Mouse (Mus musculus) heart, adult 8-10 months (tissue): ENCODE data around the gene Trip4. TPM values are rescaled to one million over a fixed set of nuclear protein-coding genes. Genes with fewer than 3 reads are reported as not detected.

Experiments
- DNase-seq: peaks from one replicate; pipeline ENCODE4 v3.0.0; 2022; ENCODE audit warnings: low spot score
- total RNA-seq, 4 experiments: library from RNA; stranded (reverse); gene quantifications; 2 replicates each; pipeline ENCODE4 v1.2.4; 2022

The Trip4 gene
- total RNA-seq, 4 experiments from 2014 or later: 14.7 to 17.4 (median 16.4) TPM

GRCm38 (mm10) chr9:65834628-65835354, 73.8 kb downstream of the Trip4 start:
- no peak for DNase-seq

DNA sequence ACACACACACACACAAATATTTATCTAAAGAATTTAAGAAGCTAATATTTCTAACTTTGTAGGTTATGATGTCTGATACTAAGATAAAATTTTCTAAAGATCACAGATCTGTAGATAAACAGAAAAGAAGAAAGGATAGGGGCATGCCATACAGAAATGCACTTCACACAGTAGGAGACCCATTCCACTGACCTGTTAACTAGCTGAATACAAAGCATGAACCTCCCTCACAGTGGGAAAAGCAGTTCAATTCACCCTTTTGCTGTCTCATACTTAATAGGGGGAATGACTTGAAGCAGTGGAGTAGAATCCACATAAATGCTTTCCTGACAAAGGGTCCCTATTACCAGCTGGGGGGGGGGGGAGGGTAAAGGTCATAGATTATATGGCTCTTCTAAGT, 75.0 kb downstream of the Trip4 start:
- no peak for DNase-seq

- no peak for DNase-seq
Observed at GRCm38 (mm10) chr9:65833230-65833629, 75.4 kb downstream of the Trip4 start.

- no peak for DNase-seq
Observed at GRCm38 (mm10) chr9:65832041-65832440, 76.6 kb downstream of the Trip4 start.

- DNase-seq: no peak
Observed at GRCm38 (mm10) chr9:65831164-65831563, 77.4 kb downstream of the Trip4 start.

- no peak for DNase-seq
Observed at GRCm38 (mm10) chr9:65830255-65830654, 78.3 kb downstream of the Trip4 start.

GRCm38 (mm10) chr9:65829410-65829809, 79.2 kb downstream of the Trip4 start:
- DNase-seq: peak; percentile 59

- no peak for DNase-seq
Observed at GRCm38 (mm10) chr9:65828511-65828910, 80.1 kb downstream of the Trip4 start.

DNA sequence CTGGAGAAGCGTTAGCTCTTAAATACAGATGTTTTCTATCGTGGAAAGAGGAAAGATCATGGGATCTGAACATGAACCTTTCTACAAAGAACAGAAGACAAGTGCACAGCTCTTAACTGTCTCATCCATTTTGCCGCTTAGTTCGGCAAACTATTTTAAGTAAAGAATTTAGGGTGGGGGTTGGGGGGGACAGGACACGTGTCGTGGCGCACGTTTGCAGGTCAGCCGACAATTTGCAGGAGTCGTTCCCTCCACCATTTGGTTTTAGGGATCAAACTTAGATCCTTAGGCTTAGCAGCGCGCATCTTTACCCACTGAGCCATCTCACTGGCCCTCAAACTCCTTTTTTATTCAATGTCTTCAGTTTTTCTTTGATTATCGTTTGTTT, 80.6 kb downstream of the Trip4 start:
- no peak for DNase-seq

- DNase-seq: peak; percentile 94
Observed at GRCm38 (mm10) chr9:65827344-65828015, 81.1 kb downstream of the Trip4 start, which contains the start of gene Zfp609. TSS of gene Zfp609 (minus strand) at chr9:65827564.

DNA sequence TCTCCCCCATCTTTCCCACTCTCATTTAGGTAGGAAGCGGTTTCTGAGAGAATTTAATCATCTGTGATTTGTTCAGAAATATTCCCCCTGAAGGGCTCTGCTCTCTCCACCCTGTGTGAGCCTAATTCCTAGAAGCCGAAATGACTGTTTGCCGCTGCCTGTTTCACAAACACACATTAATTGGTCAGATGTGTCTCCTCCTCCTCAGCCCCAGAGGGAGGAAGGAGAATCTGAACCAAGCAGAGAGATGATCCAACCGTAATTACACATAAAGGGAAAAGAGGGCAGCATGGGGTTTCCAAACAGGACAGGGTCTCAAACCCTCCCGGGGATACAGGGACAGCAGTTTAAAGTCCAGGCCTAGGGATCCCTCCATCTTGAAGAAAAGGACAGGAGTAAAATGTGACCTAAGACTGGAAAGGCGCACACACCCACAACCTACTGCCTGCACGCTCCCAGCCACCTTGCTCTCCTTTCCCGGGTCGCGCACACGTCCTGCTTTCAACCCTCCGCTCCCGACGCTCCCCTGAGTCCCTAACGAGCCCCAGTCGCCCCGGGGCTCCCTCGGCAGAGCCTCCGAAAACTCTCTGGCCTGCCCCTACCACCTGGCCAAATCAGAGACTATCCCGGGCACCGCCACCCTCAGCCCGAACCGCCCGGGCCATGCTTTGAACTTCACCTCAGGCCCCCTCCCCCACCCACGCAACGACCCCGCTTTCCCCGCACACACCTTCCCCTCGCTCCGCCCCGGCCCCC, 81.8 kb downstream of the Trip4 start:
- peak; percentile 58 for DNase-seq

DNA sequence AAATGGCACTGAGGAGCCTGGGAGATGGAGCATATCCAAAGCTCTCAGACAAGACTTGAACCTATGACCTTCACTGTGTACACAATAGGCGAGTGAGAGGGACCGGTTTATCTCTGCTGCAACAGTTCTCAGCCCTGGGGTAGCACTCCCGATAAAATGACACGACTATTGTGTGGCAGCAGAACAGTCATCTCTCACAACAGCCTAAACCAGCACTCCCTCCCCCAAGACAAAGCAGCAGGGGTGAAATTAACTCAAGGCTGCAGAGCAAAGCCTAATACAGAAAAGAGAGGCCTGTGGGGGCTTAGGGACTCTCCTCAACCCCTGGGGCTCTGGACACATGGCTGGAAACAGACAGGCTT, 82.4 kb downstream of the Trip4 start:
- no peak for DNase-seq

GRCm38 (mm10) chr9:65823716-65824462, 84.7 kb downstream of the Trip4 start:
- peak; percentile 56 for DNase-seq

- DNase-seq: no peak
Observed at GRCm38 (mm10) chr9:65822011-65822410, 86.6 kb downstream of the Trip4 start.

DNA sequence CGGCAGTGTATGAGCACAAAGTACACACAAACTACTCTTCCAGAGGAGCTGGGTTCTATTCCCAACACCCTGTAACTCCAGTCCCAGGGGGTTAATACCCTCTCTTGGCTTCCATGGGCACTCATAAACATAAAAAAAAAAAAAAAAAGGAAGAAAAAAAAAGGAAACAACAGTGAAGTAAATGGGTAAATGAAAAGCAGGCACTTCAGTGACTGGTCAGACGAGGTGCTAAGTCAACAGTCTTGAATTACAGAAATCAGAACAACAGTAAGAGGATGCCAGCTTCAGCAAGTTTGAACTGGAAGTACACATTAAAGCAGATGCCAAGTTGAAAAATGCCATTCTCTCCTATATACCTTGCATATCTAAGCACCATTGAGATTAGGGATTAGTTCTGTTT, 88.3 kb downstream of the Trip4 start:
- no peak for DNase-seq

DNA sequence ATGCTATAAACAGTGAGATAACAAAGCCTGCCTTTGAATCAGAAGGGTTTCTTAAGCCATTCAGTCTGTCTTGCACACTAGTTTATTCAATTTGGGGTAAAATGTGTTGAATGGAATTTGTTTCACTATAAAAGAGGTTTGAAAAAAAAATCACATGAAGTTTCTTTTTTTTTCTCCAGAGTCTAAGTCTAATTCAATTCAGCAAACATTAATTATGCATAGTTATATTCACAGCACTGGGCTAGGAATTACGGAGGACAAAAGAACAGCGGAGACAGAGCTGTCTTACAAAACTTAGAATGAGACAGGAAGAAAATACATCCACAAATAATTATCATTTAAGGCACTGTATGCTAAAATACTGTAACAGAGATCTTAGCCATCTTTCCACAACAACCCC, 90.2 kb downstream of the Trip4 start:
- DNase-seq: no peak

GRCm38 (mm10) chr9:65812841-65813240, 95.8 kb downstream of the Trip4 start:
- DNase-seq: no peak

DNA sequence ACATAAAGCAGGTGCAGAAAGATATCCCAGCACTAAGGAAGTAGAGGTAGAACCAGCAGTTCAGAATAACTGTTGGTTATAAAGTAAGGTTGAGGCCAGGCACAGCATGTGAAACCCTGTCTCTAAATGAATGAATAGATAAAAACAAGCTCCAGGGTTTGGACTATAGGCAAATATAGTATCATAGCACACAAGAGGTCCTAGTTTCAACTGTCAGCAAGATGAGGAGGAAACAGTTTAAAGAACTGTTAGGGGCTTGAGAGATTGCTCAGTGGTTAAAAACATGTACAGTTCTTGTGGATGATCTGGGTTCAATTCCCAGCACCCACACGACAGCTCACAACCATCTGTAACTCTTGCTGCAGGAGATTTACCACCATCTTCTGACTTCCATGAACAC, 96.8 kb downstream of the Trip4 start:
- no peak for DNase-seq

DNA sequence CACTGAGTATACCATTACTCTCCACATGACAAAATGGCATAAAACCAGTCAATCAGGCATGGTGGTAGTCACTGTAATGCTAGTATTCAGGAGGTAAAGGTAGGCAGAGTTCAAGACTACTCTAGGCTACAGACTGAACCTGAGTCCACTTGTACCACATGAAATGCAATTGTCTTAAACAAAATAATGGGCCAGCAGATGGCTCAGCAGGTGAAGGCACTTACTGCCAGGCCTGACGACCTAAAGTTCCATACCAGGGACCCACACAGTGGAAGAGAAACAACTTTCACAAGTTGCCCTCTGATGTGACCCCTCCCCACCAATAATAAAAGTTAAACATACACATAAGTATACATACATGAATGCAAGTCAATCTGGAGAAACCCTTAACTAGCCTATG, 100.8 kb downstream of the Trip4 start:
- DNase-seq: no peak

DNA sequence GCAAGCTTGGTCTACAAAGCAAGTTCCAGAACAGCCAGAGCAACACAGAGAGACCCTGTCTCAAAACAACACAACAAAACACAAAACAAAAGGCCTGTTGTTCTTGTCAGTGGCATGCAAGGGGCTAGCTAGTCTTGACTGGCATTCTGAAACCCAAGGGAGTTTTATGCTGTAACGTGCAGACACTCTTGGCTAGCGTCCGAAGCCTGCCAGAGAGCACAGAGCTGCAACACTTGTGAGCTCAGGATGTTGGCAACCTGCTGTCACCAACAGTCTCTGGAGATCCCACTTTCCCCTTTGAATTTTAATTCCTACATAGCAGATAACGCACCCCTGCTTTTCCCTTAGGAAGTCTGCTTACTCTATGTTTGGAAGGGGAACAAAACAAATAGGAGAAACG, 101.3 kb downstream of the Trip4 start:
- DNase-seq: no peak

DNA sequence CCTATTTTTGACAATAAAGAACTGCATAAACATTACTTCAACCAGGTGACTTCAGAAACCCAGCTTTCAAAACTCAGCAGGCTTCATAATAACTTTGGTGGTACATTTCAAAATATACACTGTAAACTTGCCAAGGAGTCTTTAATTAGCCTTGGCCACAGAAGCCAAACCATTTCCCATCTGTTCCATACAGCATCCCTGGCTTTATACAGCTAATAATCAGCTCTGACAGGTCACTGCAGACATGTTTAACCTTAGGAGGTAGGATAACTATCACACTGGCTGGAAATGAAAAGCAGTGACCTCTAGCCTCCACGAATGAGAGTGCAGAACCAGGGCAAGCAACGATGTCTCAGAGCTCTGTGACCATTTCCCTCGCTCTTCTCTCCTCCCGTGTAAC, 108.8 kb downstream of the Trip4 start:
- DNase-seq: no peak

DNA sequence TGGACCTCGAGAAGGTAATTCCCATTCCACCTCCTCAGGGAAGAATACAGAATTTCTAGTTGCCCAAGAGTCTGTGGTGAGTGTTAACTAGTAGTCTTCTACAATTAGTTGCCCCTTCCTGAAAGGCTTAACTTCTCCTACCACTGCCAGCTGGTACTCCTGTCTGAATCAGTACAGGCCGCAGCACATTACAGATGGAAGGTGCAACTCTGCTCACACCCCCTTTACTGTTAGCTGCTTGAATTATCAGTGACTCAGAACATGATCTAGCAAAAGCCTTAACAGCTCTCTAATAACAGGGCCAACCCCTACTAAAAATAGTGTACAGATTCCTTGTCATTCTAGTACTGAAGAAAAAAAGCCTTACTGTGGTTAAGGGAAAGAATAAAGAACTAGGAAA, 112.9 kb downstream of the Trip4 start:
- DNase-seq: peak; percentile 28
